Mouse (Mus musculus): Measurements from ENCODE around the gene Hikeshi.

Gene Hikeshi

DNA sequence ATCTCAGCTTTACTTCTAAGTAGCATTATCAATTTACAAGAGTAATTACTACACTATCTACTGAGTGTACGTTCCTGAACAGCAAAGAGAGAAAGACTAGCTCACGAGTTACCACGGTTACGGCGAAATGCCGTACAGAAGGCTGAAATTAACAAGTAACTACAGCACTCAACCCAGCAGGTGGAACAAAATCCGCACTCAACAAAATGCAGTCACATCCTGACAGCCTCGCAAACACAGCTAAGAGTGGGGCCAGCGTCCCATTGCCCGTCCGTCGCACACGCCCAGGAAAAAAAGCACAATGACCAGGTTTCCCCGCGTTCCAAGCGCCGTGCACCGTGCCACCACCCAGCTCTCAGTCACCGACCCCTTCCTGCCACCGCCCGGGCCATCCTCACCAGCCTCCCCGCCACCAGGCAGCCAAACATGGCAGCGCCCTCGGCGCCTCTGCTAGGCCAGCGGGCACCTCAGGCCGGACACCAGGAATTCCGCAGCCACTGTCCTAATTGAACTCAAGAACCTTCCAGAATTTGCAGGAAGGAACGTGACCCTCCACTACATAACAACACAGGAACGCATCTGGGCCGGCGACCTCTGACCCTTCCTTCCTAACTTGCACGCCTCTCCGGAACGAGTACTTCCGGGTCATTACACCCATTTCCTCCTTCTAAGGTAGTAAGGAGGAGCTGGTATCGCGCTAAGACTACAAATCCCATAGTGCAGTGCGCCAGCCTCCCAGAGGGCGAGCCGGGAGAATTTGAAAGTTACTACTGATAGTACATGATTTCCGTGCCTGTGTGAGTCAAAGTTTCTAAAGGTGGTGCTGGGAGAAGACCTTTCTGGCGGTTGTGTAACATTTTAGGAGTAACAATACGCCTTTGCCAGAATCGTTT is at the start of gene Hikeshi:
Gene Hikeshi (minus strand): TSS at position 634 of the 893 bp plus-strand sequence.
- Histone ChIP-seq H3K36me3 (ENCODE audit: insufficient read depth, low read length) (peaks cover 15% of the 10 kb centered on the region; the same call in 1 of the 2 replicates), H3K4me1 (replicated peaks; ENCODE audit: low read depth, low read length) (peaks cover 40% of the 10 kb centered on the region), H3K9me3 (ENCODE audit: low read length) (peaks cover 14% of the 10 kb centered on the region), H3K27me3 (ENCODE audit: insufficient read depth, low read length) (no peaks in the 10 kb centered on the region), H3K4me3 (replicated peaks; ENCODE audit: low read length) (peak within 1 kb of the TSS; percentile 97)
- TF ChIP-seq NANOG (IDR thresholded peaks at IDR 0.05; ENCODE audit: borderline replicate concordance, low read length) (no peak), CTCF (conservative IDR thresholded peaks at IDR 0.05; ENCODE audit: low read length) (no peak), POU5F1 (IDR thresholded peaks at IDR 0.05; ENCODE audit: borderline replicate concordance, low read length) (no peak)

DNA sequence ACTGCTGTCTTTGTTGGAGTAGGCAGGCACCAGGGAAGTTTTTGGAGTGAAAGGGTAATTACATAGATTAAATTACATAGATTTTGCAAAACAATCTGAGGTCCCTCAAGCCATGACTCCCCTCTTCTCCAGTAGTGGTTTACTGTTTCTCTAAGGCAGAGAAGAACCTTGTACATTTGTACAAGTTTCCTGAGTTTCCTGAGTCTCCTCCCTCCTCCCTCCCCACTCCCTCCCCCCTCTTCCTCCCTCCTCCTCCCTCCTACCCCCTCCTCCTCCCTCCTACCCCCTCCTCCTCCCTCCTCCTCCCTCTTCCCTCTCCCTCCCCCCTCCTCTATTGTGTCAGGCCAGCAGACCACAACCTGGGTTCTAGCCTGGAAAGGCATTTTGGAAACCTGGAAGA is 43.4 kb upstream of the Hikeshi start:
- H3K27me3 ChIP-seq (ENCODE audit: insufficient read depth, low read length), result no peaks in the 10 kb centered on the region

DNA sequence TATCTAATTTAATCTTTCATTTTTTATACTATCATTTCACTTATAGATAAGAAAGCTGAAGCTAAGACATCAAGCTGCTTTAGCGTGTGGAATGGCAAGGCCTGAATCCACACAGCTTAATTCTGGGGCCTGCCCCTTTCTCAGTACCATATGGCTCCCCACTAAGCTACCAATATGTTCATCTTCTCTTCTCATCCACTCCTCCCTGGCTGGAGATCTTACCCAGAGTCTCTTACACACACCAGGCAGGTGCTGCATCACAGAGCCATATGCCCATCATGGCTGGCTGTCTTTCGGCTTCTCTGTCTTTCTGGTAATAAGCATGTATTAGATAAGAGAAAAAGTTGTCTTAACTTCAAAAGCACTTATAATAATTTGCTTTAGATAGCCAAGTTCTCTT is 42.4 kb upstream of the Hikeshi start:
- Histone ChIP-seq H3K36me3 (ENCODE audit: insufficient read depth, low read length) (peaks cover 5% of the 10 kb centered on the region), H3K4me3 (replicated peaks; ENCODE audit: low read length) (no peak overlapping the region), H3K9me3 (ENCODE audit: low read length) (no peaks in the 10 kb centered on the region), H3K27me3 (ENCODE audit: insufficient read depth, low read length) (no peaks in the 10 kb centered on the region), H3K4me1 (replicated peaks; ENCODE audit: low read depth, low read length) (peaks cover 41% of the 10 kb centered on the region)
- TF ChIP-seq CTCF (conservative IDR thresholded peaks at IDR 0.05; ENCODE audit: low read length) (no peak), NANOG (IDR thresholded peaks at IDR 0.05; ENCODE audit: borderline replicate concordance, low read length) (no peak), POU5F1 (IDR thresholded peaks at IDR 0.05; ENCODE audit: borderline replicate concordance, low read length) (no peak)

More for the DNA sequence above, 43.4 kb upstream of the Hikeshi start:
- Histone ChIP-seq H3K36me3 (ENCODE audit: insufficient read depth, low read length) (no peaks in the 10 kb centered on the region), H3K9me3 (ENCODE audit: low read length) (no peaks in the 10 kb centered on the region), H3K4me3 (replicated peaks; ENCODE audit: low read length) (no peak overlapping the region), H3K4me1 (replicated peaks; ENCODE audit: low read depth, low read length) (peaks cover 44% of the 10 kb centered on the region)
- no peak for TF ChIP-seq POU5F1 (IDR thresholded peaks at IDR 0.05; ENCODE audit: borderline replicate concordance, low read length)
- TF ChIP-seq NANOG (IDR thresholded peaks at IDR 0.05; ENCODE audit: borderline replicate concordance, low read length), result no peak
- no peak for TF ChIP-seq CTCF (conservative IDR thresholded peaks at IDR 0.05; ENCODE audit: low read length)

DNA sequence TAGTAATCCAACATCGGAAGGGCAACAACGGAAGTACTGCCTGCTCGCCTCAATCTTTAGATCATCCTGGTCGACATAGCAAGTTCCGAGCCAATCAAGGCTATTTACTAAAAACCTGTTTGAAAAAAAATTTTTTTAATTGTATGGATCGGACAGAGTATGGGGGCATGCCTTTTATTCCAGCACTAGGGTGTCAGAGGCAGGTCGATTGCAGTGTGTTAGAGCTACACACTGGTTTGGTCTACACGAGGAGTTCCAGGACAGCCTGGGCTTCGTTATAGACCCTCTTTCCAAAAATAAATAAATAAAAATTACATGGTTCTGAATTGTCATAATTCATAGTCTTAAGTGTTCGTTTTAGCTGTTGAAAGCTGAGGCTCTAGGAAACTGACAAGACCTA is 40.6 kb upstream of the Hikeshi start:
- H3K4me1 ChIP-seq (replicated peaks; ENCODE audit: low read depth, low read length), result peaks cover 56% of the 10 kb centered on the region
- no peaks in the 10 kb centered on the region for H3K9me3 ChIP-seq (ENCODE audit: low read length)
- no peaks in the 10 kb centered on the region for H3K27me3 ChIP-seq (ENCODE audit: insufficient read depth, low read length)
- peak overlapping the region; percentile 98 for H3K4me3 ChIP-seq (replicated peaks; ENCODE audit: low read length)
- TF ChIP-seq CTCF (conservative IDR thresholded peaks at IDR 0.05; ENCODE audit: low read length), result no peak
- no peak for TF ChIP-seq NANOG (IDR thresholded peaks at IDR 0.05; ENCODE audit: borderline replicate concordance, low read length)
- no peak for TF ChIP-seq POU5F1 (IDR thresholded peaks at IDR 0.05; ENCODE audit: borderline replicate concordance, low read length)
- peaks cover 24% of the 10 kb centered on the region for H3K36me3 ChIP-seq (ENCODE audit: insufficient read depth, low read length)

DNA sequence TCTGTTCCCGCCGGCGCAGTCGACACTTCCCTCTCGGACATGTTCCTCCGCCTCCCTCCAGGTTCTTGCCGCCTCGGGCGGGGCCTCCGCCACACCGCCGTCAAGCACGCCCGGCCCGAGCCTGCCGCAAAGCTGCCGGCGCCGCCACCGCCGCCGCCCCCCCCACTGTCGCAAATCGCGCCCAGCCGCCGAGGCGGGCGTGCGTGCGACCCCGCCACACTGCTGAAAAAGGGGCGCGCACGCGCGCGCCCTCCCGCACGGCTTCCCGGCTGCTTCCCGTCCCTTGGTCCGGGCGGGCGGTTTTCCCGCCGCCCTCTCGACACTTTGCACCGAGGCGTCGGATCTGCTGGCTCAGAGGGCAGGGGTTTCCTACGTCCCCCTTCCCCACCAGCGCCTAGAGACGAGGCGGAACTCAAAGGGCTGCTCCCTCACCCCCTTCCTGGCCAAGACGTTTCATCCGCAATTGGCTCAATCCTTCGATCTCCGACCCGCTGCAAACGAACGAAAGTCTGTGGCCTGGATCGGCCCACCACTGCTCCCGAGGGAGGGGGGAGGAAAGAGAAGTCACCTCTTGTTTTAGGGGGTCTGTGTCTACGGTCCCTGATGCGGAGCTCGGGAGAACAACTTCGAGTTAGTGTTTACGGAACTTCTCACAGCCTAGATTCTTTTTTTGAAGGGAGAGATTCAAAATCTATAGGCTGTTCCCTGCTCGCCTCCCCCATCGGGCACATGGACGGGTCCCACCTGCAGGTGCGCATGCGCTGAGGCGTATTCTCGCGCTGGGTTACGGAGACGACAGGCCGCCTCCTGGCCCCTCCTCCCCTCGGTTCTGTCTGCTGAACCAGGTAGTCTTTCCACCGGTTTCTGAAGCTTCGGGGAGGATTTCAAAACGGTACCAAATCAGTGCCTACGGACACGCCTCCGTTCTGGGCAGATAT is 39.8 kb upstream of the Hikeshi start, which contains the start of gene Eed:
Gene Eed (minus strand): TSS at position 499 of the 938 bp plus-strand sequence.
- H3K27me3 ChIP-seq (ENCODE audit: insufficient read depth, low read length), result no peaks in the 10 kb centered on the region
- no peak for TF ChIP-seq POU5F1 (IDR thresholded peaks at IDR 0.05; ENCODE audit: borderline replicate concordance, low read length)
- TF ChIP-seq NANOG (IDR thresholded peaks at IDR 0.05; ENCODE audit: borderline replicate concordance, low read length), result no peak
- no peak for TF ChIP-seq CTCF (conservative IDR thresholded peaks at IDR 0.05; ENCODE audit: low read length)
- H3K4me3 ChIP-seq (replicated peaks; ENCODE audit: low read length), result peak within 1 kb of the TSS; percentile 98
- peaks cover 64% of the 10 kb centered on the region for H3K4me1 ChIP-seq (replicated peaks; ENCODE audit: low read depth, low read length)
- H3K9me3 ChIP-seq (ENCODE audit: low read length), result no peaks in the 10 kb centered on the region
- H3K36me3 ChIP-seq (ENCODE audit: insufficient read depth, low read length), result peaks cover 32% of the 10 kb centered on the region

DNA sequence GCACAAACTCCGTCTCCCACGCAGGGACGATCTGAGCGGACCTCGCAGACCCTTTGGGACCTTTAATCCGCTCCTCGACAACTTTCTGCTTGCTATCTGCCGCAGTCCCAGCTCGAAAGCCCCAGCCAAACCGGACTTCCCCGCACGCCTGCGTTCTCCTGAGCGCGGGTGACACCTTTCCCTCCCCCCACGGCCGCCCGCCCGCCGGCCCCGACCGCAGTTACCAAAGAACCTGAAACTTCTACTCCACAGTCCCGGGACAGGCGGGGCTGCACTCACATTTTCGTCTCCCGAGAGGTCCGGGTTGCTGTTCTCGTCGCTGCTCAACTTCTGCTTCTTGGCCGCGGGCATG is 39.1 kb upstream of the Hikeshi start:
- no peaks in the 10 kb centered on the region for H3K9me3 ChIP-seq (ENCODE audit: low read length)
- no peak for TF ChIP-seq CTCF (conservative IDR thresholded peaks at IDR 0.05; ENCODE audit: low read length)
- TF ChIP-seq NANOG (IDR thresholded peaks at IDR 0.05; ENCODE audit: borderline replicate concordance, low read length), result no peak
- TF ChIP-seq POU5F1 (IDR thresholded peaks at IDR 0.05; ENCODE audit: borderline replicate concordance, low read length), result no peak
- H3K27me3 ChIP-seq (ENCODE audit: insufficient read depth, low read length), result no peaks in the 10 kb centered on the region
- peaks cover 63% of the 10 kb centered on the region for H3K4me1 ChIP-seq (replicated peaks; ENCODE audit: low read depth, low read length)
- peaks cover 39% of the 10 kb centered on the region for H3K36me3 ChIP-seq (ENCODE audit: insufficient read depth, low read length)
- peak overlapping the region; percentile 98 for H3K4me3 ChIP-seq (replicated peaks; ENCODE audit: low read length)

GRCm38 (mm10) chr7:89979432-89980130 is 38.6 kb upstream of the Hikeshi start:
- TF ChIP-seq CTCF (conservative IDR thresholded peaks at IDR 0.05; ENCODE audit: low read length), result no peak
- TF ChIP-seq NANOG (IDR thresholded peaks at IDR 0.05; ENCODE audit: borderline replicate concordance, low read length), result no peak
- TF ChIP-seq POU5F1 (IDR thresholded peaks at IDR 0.05; ENCODE audit: borderline replicate concordance, low read length), result no peak
- H3K36me3 ChIP-seq (ENCODE audit: insufficient read depth, low read length), result peaks cover 42% of the 10 kb centered on the region
- H3K4me1 ChIP-seq (replicated peaks; ENCODE audit: low read depth, low read length), result peaks cover 61% of the 10 kb centered on the region
- no peaks in the 10 kb centered on the region for H3K27me3 ChIP-seq (ENCODE audit: insufficient read depth, low read length)
- peak overlapping the region; percentile 98 for H3K4me3 ChIP-seq (replicated peaks; ENCODE audit: low read length)
- no peaks in the 10 kb centered on the region for H3K9me3 ChIP-seq (ENCODE audit: low read length)
